Mouse (Mus musculus) midbrain, embryonic 15.5 days (tissue): ENCODE data around the gene Gm10644. TPM values are rescaled to one million over a fixed set of nuclear protein-coding genes. Genes with fewer than 3 reads are reported as not detected.

Source experiments
- ATAC-seq: fragments of 200-750 bp; cut with Nextera tagmentation; replicated peaks from 2 replicates; pipeline ENCODE4 v1.8.0; 2017; ENCODE audit warnings: moderate TSS enrichment
- H3K27ac ChIP-seq: fragments of 300-500 bp; sonication (generic); 2 replicates; pipeline ENCODE4 v1.5.1; 2015; ENCODE audit warnings: mild to moderate bottlenecking, inconsistent platforms
- H3K27me3 ChIP-seq: fragments of 300-500 bp; sonication (generic); replicated peaks from 2 replicates; pipeline ENCODE4 v1.6.1; 2015; ENCODE audit warnings: inconsistent platforms
- H3K36me3 ChIP-seq: fragments of 300-500 bp; sonication (generic); replicated peaks from 2 replicates; pipeline ENCODE4 v1.6.1; 2015; ENCODE audit warnings: inconsistent platforms
- H3K4me1 ChIP-seq: fragments of 300-500 bp; sonication (generic); 2 replicates; pipeline ENCODE4 v1.6.1; 2015; ENCODE audit warnings: inconsistent platforms
- H3K4me2 ChIP-seq: fragments of 300-500 bp; sonication (generic); 2 replicates; pipeline ENCODE4 v1.6.1; 2015; ENCODE audit warnings: inconsistent platforms, mild to moderate bottlenecking, moderate library complexity
- H3K4me3 ChIP-seq: fragments of 300-500 bp; sonication (generic); 2 replicates; pipeline ENCODE4 v1.5.1; 2015; ENCODE audit warnings: mild to moderate bottlenecking, inconsistent platforms
- H3K9ac ChIP-seq: fragments of 300-500 bp; sonication (generic); 2 replicates; pipeline ENCODE4 v1.6.1; 2015; ENCODE audit warnings: mild to moderate bottlenecking, inconsistent platforms
- H3K9me3 ChIP-seq: fragments of 300-500 bp; sonication (generic); 2 replicates; pipeline ENCODE4 v1.6.1; 2016; ENCODE audit warnings: inconsistent platforms
- WGBS: fragments of 180-500 bp; shearing (Covaris S2); methylation state at CpG from one replicate; pipeline ENCODE4 v1.1.7; 2015; ENCODE audit warnings: mixed read lengths; 5-methylcytosine and 5-hydroxymethylcytosine counted together
- polyA plus RNA-seq: library from polyadenylated mRNA; unstranded; fragments of >200 nt; fragmentation: Nextera tagmentation; extraction: Ambion mirVana; gene quantifications from 2 replicates; pipeline ENCODE4 v1.2.1, GENCODE M21; 2015

Gene Gm10644
- 0.93 and 1.00 TPM in 2 replicates for polyA plus RNA-seq

DNA sequence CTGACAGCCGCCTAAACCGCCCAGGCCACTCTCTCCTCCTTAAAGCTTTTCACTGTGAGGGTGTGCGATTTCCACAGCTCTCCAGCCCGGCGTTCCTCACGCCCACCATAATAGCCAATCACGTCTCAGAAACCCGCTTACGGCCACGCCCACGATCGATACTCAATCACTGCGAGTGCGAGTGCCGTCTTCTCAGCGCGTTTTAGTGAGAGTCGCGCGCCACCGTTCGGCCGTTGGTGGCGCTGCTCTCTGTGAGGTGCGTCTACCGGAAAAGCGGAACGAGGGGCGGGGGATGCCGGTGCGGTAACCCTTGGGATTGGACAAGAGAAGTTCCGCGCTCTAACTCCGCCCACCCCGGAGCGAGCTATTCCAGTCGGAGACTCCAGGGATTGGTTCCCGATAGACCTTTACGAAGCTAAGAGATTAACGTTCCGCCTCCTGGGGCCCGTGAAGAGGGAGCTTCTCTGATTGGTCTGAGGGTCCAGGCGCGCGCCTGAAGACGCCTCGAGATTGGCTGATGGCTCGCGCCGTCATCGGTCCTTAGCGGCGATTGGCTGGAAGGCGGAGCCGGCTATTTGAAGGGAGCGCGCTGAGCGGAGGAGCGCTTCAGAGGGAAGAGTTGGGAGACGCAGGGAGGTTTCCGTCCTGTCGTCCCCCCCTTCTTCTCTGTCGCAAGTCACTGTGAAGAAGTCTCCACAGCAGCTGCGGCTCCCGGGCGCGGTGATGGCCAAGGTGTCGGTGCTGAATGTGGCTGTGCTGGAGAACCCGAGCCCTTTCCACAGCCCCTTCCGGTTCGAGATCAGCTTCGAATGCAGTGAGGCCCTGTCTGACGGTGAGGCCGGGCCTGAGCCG is at the start of gene Gm10644, which contains the start of gene Asf1b:
Gene Gm10644, minus strand, starts transcription at position 100 of the 852 bp plus-strand sequence.
Gene Asf1b, plus strand, starts transcription at position 402 of the 852 bp plus-strand sequence.
- Histone ChIP-seq H3K4me1 (peaks cover 15% of the 10 kb centered on the region), H3K27ac (peak within 1 kb of the TSS; percentile 78), H3K4me2 (peak within 1 kb of the TSS; percentile 86), H3K9me3 (no peaks in the 10 kb centered on the region), H3K4me3 (peak within 1 kb of the TSS; percentile 51), H3K9ac (peak within 1 kb of the TSS; percentile 57), H3K36me3 (no peaks in the 10 kb centered on the region), H3K27me3 (no peaks in the 10 kb centered on the region)
- under 1% methylated on average over 75 of the region's 75 CpGs for WGBS
- ATAC-seq = peak; percentile 99

DNA sequence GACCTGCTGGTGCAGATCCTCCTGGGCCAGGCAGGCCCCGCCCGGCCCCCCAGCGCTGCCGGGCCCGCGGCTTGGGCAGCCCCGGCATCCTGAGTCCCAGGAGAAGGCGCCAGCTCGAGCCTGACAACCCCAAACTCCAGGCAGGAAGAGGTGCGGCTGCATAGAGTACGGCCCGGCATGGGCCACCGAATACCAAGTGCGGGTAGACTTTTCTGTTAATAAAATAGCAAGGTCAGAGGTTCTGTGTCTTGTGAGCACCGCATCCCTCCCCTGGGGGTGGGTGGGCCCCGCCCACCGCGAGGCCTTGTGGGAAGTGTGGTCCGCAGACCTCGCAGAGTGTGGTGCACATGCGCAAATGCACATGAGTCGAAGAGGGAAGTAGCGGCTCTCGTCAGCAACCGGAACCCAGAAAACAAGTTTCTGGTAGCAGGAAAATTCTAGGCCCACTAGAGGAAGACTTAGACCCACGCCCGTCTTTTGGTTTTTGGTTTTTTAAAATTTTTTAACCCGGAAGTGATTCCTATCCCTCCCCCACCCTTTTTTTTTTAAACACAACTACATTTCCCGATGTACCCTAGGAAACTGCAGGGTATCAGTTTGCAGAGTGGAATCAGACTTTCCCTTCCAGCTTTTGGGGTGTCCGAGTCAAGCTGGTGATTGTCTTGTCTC is 49.7 kb upstream of the Gm10644 start:
- ATAC-seq = peak; percentile 87
- peak overlapping the region; percentile 54 for H3K9ac ChIP-seq
- no peaks in the 10 kb centered on the region for H3K9me3 ChIP-seq
- H3K27me3 ChIP-seq = peaks cover 18% of the 10 kb centered on the region
- H3K4me3 ChIP-seq = peak overlapping the region; percentile 51
- H3K27ac ChIP-seq = peak overlapping the region; percentile 64
- peaks cover 27% of the 10 kb centered on the region for H3K4me1 ChIP-seq
- peak overlapping the region; percentile 95 for H3K4me2 ChIP-seq
- H3K36me3 ChIP-seq = no peaks in the 10 kb centered on the region
- under 1% methylated on average over 30 of the region's 30 CpGs for WGBS

DNA sequence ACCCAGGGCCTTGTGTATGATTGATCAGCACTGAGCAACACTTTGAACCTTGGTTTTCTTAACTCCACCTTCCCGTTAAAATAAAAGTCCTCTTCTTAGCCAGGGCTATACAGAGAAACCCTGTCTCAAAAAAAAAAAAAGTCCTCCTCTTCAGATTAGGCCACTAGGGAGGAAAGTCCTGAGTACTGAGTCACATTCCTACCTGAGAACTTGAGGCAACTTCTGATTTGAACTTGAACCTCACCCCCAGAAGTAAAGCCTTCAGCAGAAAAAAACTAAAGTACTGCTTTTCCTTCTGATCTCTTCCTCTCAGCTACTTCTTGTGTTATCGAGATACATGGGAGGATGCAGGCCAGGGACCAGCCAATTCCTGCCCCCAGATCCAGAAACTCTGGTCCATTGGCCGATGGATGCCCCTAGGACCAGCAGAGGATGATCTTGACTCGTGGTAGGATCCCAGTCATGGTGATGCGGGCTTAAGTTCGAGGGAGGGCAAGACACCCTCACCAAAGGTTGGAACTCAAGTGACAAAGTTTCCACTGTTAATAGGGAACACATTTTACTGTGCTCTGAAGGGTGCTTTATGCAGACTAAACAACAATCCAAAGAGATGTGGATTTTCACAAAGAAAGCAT is 48.7 kb upstream of the Gm10644 start:
- Histone ChIP-seq H3K4me2 (peak overlapping the region; percentile 95), H3K9me3 (no peaks in the 10 kb centered on the region), H3K27me3 (peaks cover 18% of the 10 kb centered on the region), H3K4me1 (peaks cover 36% of the 10 kb centered on the region), H3K4me3 (peak overlapping the region; percentile 51), H3K9ac (no peak overlapping the region), H3K36me3 (no peaks in the 10 kb centered on the region), H3K27ac (no peak overlapping the region)
- WGBS = 76% methylated on average over 6 of the region's 6 CpGs
- ATAC-seq = no peak

GRCm38 (mm10) chr8:84002957-84003611 is 48.1 kb upstream of the Gm10644 start:
- Histone ChIP-seq H3K4me3 (no peak overlapping the region), H3K9me3 (no peaks in the 10 kb centered on the region), H3K4me2 (no peak overlapping the region), H3K4me1 (peaks cover 40% of the 10 kb centered on the region), H3K36me3 (no peaks in the 10 kb centered on the region), H3K27ac (no peak overlapping the region), H3K9ac (no peak overlapping the region), H3K27me3 (peaks cover 18% of the 10 kb centered on the region)
- WGBS = 54% methylated on average over 12 of the region's 12 CpGs
- ATAC-seq = no peak

- WGBS = 22% methylated on average over 61 of the region's 61 CpGs
- H3K9ac ChIP-seq = no peak within 1 kb of the TSS
These were observed 46.4 kb upstream of the Gm10644 start, which contains the start of gene 1700067K01Rik for GRCm38 (mm10) chr8:84001281-84002000. Gene 1700067K01Rik (plus strand): TSS chr8:84001502.

GRCm38 (mm10) chr8:83999825-84000224 is 44.8 kb upstream of the Gm10644 start:
- H3K27ac ChIP-seq = no peak overlapping the region
- no peak overlapping the region for H3K4me3 ChIP-seq
- H3K27me3 ChIP-seq = peaks cover 18% of the 10 kb centered on the region
- H3K4me1 ChIP-seq = peaks cover 42% of the 10 kb centered on the region
- ATAC-seq = no peak
- no peak overlapping the region for H3K9ac ChIP-seq
- H3K9me3 ChIP-seq = no peaks in the 10 kb centered on the region
- no peak overlapping the region for H3K4me2 ChIP-seq
- peaks cover 4% of the 10 kb centered on the region; the same call in 1 of the 2 replicates for H3K36me3 ChIP-seq
- WGBS = 89% methylated on average over 2 of the region's 2 CpGs

More at GRCm38 (mm10) chr8:84001281-84002000, 46.4 kb upstream of the Gm10644 start, which contains the start of gene 1700067K01Rik:
- no peaks in the 10 kb centered on the region for H3K9me3 ChIP-seq
- 0 out of 2 replicates have a peak within 1 kb of the TSS, but pooled peaks have one; percentile 0 for H3K4me3 ChIP-seq
- ATAC-seq = no peak
- no peak within 1 kb of the TSS for H3K27ac ChIP-seq
- peaks cover 43% of the 10 kb centered on the region for H3K4me1 ChIP-seq
- peaks cover 18% of the 10 kb centered on the region for H3K27me3 ChIP-seq
- peak within 1 kb of the TSS; percentile 23; the same call in 1 of the 2 replicates for H3K4me2 ChIP-seq
- H3K36me3 ChIP-seq = no peaks in the 10 kb centered on the region

- Histone ChIP-seq H3K4me2 (peak overlapping the region; percentile 72), H3K4me3 (peak overlapping the region; percentile 80), H3K27ac (no peak overlapping the region), H3K4me1 (peaks cover 40% of the 10 kb centered on the region), H3K9ac (no peak overlapping the region), H3K27me3 (peaks cover 18% of the 10 kb centered on the region), H3K9me3 (no peaks in the 10 kb centered on the region), H3K36me3 (peaks cover 6% of the 10 kb centered on the region; the same call in 1 of the 2 replicates)
- 74% methylated on average over 16 of the region's 16 CpGs for WGBS
- ATAC-seq = no peak
These were observed 44.2 kb upstream of the Gm10644 start for GRCm38 (mm10) chr8:83999057-83999705.

DNA sequence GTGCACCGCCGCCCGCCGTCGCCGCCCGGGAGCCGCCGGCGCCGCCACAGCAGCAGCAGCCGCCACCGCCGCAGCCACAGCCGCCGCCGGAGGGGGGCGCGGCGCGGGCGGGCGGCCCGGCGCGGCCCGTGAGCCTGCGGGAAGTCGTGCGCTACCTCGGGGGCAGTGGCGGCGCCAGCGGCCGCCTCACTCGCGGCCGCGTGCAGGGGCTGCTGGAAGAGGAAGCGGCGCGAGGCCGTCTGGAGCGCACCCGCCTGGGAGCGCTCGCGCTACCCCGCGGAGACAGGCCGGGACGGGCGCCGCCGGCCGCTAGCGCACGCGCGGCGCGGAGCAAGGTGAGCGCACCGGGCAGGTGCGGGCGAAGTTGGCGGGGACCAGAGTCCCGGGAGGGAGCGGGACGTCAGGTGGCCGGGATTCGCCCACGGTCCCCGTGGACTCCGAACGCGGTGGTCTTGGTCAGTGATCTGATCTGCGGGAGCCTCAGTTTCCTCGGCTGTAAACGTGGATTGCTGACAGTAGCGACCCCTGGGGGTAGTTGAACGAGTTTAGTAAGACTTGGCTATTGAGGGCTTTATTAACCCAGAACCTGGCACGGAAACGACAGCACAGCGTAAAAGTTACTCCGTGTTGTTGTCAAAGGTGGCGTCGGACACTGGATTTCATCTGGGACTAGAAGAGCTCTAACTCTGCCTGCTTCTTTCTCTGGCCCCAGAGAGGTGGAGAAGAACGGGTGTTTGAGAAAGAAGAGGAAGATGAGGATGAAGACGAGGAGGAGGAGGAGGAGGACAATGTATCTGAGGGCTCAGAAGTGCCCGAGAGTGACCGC is 43.4 kb upstream of the Gm10644 start:
- ATAC-seq = 0 out of 2 replicates have a peak, but pooled peaks have one; percentile 12
- Histone ChIP-seq H3K4me2 (peak overlapping the region; percentile 72), H3K4me1 (peaks cover 35% of the 10 kb centered on the region), H3K9ac (peak overlapping the region; percentile 48), H3K36me3 (peaks cover 6% of the 10 kb centered on the region; the same call in 1 of the 2 replicates), H3K9me3 (no peaks in the 10 kb centered on the region), H3K27me3 (peaks cover 18% of the 10 kb centered on the region), H3K27ac (peak overlapping the region; percentile 84), H3K4me3 (peak overlapping the region; percentile 80)
- whole genome bisulfite sequencing = under 1% methylated on average over 83 of the region's 92 CpGs

- Histone ChIP-seq H3K4me3 (peak within 1 kb of the TSS; percentile 80), H3K27me3 (peaks cover 13% of the 10 kb centered on the region), H3K9ac (peak within 1 kb of the TSS; percentile 56), H3K9me3 (no peaks in the 10 kb centered on the region), H3K36me3 (peaks cover 6% of the 10 kb centered on the region; the same call in 1 of the 2 replicates), H3K4me2 (peak within 1 kb of the TSS; percentile 90), H3K27ac (peak within 1 kb of the TSS; percentile 89), H3K4me1 (peaks cover 29% of the 10 kb centered on the region)
- ATAC-seq = peak; percentile 21; the same call in 1 of the 2 replicates
- under 1% methylated on average over 57 of the region's 112 CpGs for WGBS
These were observed 42.6 kb upstream of the Gm10644 start, which contains the start of gene Samd1 for GRCm38 (mm10) chr8:83997511-83998141. Gene Samd1 (plus strand): TSS chr8:83997672.
